In genomic region chrX:134807833-134808754, GRCm38 (mm10) we compare ENCODE assay signal across 8 mouse cellular contexts. TPM values are rescaled to one million over a fixed set of nuclear protein-coding genes. Genes with fewer than 3 reads are reported as not detected.
A peak's percentile ranks its signal among the peaks of the same experiment; 100 is the strongest.
DNase-seq lines count a peak whose midpoint lies in the region; ATAC-seq and TF ChIP-seq lines count a peak whose summit lies in the region.

No protein-coding gene starts in this region.

- H3K36me3 ChIP-seq in G1E (replicated peaks) (no peaks in the 10 kb centered on the region), macrophage (ENCODE audit: inconsistent target) (no peaks in the 10 kb centered on the region)
- H3K36me3 ChIP-seq in forebrain, embryonic 11.5 days (ENCODE audit: control insufficient read depth, insufficient read depth, low read length), result no peaks in the 10 kb centered on the region; the same call in 1 of the 2 replicates
- H3K36me3 ChIP-seq in hindbrain, embryonic 10.5 days, result peaks cover 22% of the 10 kb centered on the region

- H3K9ac ChIP-seq in forebrain, embryonic 11.5 days (ENCODE audit: low read length), result peak overlapping the region; percentile 64

- peaks cover 17% of the 10 kb centered on the region for H3K4me1 ChIP-seq in G1E (ENCODE audit: insufficient read depth, low read depth, low read length)
- H3K4me1 ChIP-seq in forebrain, embryonic 11.5 days (replicated peaks; ENCODE audit: control insufficient read depth, insufficient read depth, low read length), result no peaks in the 10 kb centered on the region
- 0 out of 2 replicates have a peak, but pooled peaks cover 5% of the 10 kb centered on the region for H3K4me1 ChIP-seq in hindbrain, embryonic 10.5 days (replicated peaks)

- H3K27me3 ChIP-seq in G1E (ENCODE audit: insufficient read depth, low read length), result no peaks in the 10 kb centered on the region; the same call in 1 of the 2 replicates
- H3K27me3 ChIP-seq in forebrain, embryonic 11.5 days (ENCODE audit: control insufficient read depth, insufficient read depth, low read length), result peaks cover 6% of the 10 kb centered on the region; the same call in 1 of the 2 replicates
- peaks cover 71% of the 10 kb centered on the region for H3K27me3 ChIP-seq in hindbrain, embryonic 10.5 days (ENCODE audit: insufficient read depth, poor library complexity, severe bottlenecking)

- no peak for TF ChIP-seq CTCF in G1E (IDR thresholded peaks at IDR 0.05; ENCODE audit: low read depth, low read length)

- no peak for ATAC-seq in G1E (ENCODE audit: extremely low read depth, insufficient number of reproducible peaks, low FRiP score, poor library complexity, severe bottlenecking)
- peak; percentile 78 for ATAC-seq in forebrain, embryonic 11.5 days (replicated peaks; ENCODE audit: low FRiP score)

- H3K4me3 ChIP-seq in G1E (ENCODE audit: low read depth, low read length) (peak overlapping the region; percentile 65), macrophage (ENCODE audit: inconsistent target) (peak overlapping the region; percentile 13; the same call in 1 of the 2 replicates)
- H3K4me3 ChIP-seq in forebrain, embryonic 11.5 days (ENCODE audit: low read depth, low read length), result peak overlapping the region; percentile 58
- H3K4me3 ChIP-seq in hindbrain, embryonic 10.5 days, result peak overlapping the region; percentile 67

- no peaks in the 10 kb centered on the region for H3K9me3 ChIP-seq in G1E (replicated peaks)
- H3K9me3 ChIP-seq in forebrain, embryonic 11.5 days (ENCODE audit: control insufficient read depth, low read length), result no peaks in the 10 kb centered on the region
- no peaks in the 10 kb centered on the region for H3K9me3 ChIP-seq in hindbrain, embryonic 10.5 days

- no peaks in the 10 kb centered on the region for H3K79me2 ChIP-seq in macrophage (ENCODE audit: inconsistent target)

- H3K27ac ChIP-seq in forebrain, embryonic 11.5 days (ENCODE audit: low read depth, low read length), result peak overlapping the region; percentile 59
- H3K27ac ChIP-seq in hindbrain, embryonic 10.5 days, result peak overlapping the region; percentile 87
- H3K27ac ChIP-seq in macrophage, result no peak overlapping the region

- DNase-seq in G1E (ENCODE audit: low spot score), result no peak
- DNase-seq in adrenal gland, postnatal 36 days, result peak; percentile 25 to 39
- peak; percentile 62 for DNase-seq in forebrain, embryonic 11.5 days (ENCODE audit: low spot score)
- DNase-seq in hindbrain, embryonic 10.5 days (ENCODE audit: low spot score), result peak; percentile 55
- peak; percentile 25 to 29 for DNase-seq in layer of hippocampus, postnatal 36 days
- peak; percentile 40 for DNase-seq in right cerebral cortex, postnatal 25 days
- no peak for DNase-seq in spleen, adult 12 weeks (ENCODE audit: low spot score)

- peak overlapping the region; percentile 47 for H3K4me2 ChIP-seq in forebrain, embryonic 11.5 days (ENCODE audit: low read depth, low read length, severe bottlenecking)

- 16% methylated on average over 27 of the region's 28 CpGs for WGBS in forebrain, embryonic 11.5 days
- WGBS in hindbrain, embryonic 10.5 days, result 19% methylated on average over 28 of the region's 28 CpGs
- 20% methylated on average over 27 of the region's 28 CpGs for WGBS in macrophage (ENCODE audit: missing documents)

RNA-seq across cellular contexts. Expression of gene Armcx2, which starts 0.9 kb away (rescaled TPM):
- total RNA-seq in G1E (2014; fragmentation: Nextera tagmentation) (22.9 and 26.6 TPM in 2 replicates), G1E (2017) (7.3 and 8.4 TPM in 2 replicates)
- polyA plus RNA-seq in G1E (2012) (11.6 and 17.6 TPM in 2 replicates), macrophage (2018) (0.52 to 0.93 TPM (median 0.73 TPM) in 3 replicates)
- 10 to 100 TPM; 47.6 to 85.2 TPM for total RNA-seq in adrenal gland, postnatal 36 days (2021)
- polyA plus RNA-seq in forebrain, embryonic 11.5 days (2014; fragmentation: Nextera tagmentation; extraction: Ambion mirVana), result 70.7 and 72.5 TPM in 2 replicates
- 79.2 and 86.4 TPM in 2 replicates for polyA plus RNA-seq in hindbrain, embryonic 10.5 days (2016; fragmentation: Nextera tagmentation; extraction: Ambion mirVana)
- 10 to 100 TPM; 78.9 to 89.0 TPM for total RNA-seq in layer of hippocampus, postnatal 36 days (2021)
- 1 to 10 TPM in 2 of 26 experiments, under 1 TPM in 13, not detected in 11; 0.23 to 9.1 (median 0.34) TPM for total RNA-seq in macrophage (2018; cell fraction: chromatin; rRNA removed)
- under 1 TPM; 0.21 to 0.83 (median 0.43) TPM for total RNA-seq in macrophage (2018; cell fraction: cytosol; rRNA removed)
- total RNA-seq in macrophage (2018; cell fraction: nucleus; rRNA removed), result 1 to 10 TPM in 3 of 26 experiments, under 1 TPM in 21, not detected in 2; 0.18 to 2.0 (median 0.51) TPM

RNA-seq across cellular contexts. Expression of gene Armcx3, which starts 51.7 kb away (rescaled TPM):
- 31.1 and 36.3 TPM in 2 replicates for total RNA-seq in G1E (2014; fragmentation: Nextera tagmentation)
- total RNA-seq in G1E (2017), result 30.4 and 31.2 TPM in 2 replicates
- polyA plus RNA-seq in G1E (2012), result 1.2 and 2.4 TPM in 2 replicates
- total RNA-seq in adrenal gland, postnatal 36 days (2021), result 10 to 100 TPM; 48.5 to 70.3 TPM
- polyA plus RNA-seq in forebrain, embryonic 11.5 days (2014; fragmentation: Nextera tagmentation; extraction: Ambion mirVana), result 61.1 and 66.0 TPM in 2 replicates
- 47.7 and 57.1 TPM in 2 replicates for polyA plus RNA-seq in hindbrain, embryonic 10.5 days (2016; fragmentation: Nextera tagmentation; extraction: Ambion mirVana)
- 10 to 100 TPM; 84.7 to 88.2 TPM for total RNA-seq in layer of hippocampus, postnatal 36 days (2021)
- 100 to 1,000 TPM in 2 of 26 experiments, 10 to 100 TPM in 24; 39.8 to 145 (median 62.2) TPM for total RNA-seq in macrophage (2018; cell fraction: chromatin; rRNA removed)
- total RNA-seq in macrophage (2018; cell fraction: cytosol; rRNA removed), result 10 to 100 TPM; 35.4 to 75.6 (median 42.5) TPM
- 100 to 1,000 TPM in 9 of 26 experiments, 10 to 100 TPM in 17; 54.7 to 182 (median 82.7) TPM for total RNA-seq in macrophage (2018; cell fraction: nucleus; rRNA removed)
- 32.0 to 49.1 TPM (median 42.0 TPM) in 3 replicates for polyA plus RNA-seq in macrophage (2018)

RNA-seq across cellular contexts. Expression of gene Armcx6, which starts 56.9 kb away (rescaled TPM):
- 5.2 and 9.3 TPM in 2 replicates for total RNA-seq in G1E (2014; fragmentation: Nextera tagmentation)
- total RNA-seq in G1E (2017), result 9.4 and 10.4 TPM in 2 replicates
- polyA plus RNA-seq in G1E (2012), result 2.3 and 2.8 TPM in 2 replicates
- 10 to 100 TPM; 14.4 to 16.1 TPM for total RNA-seq in adrenal gland, postnatal 36 days (2021)
- 16.8 and 17.1 TPM in 2 replicates for polyA plus RNA-seq in forebrain, embryonic 11.5 days (2014; fragmentation: Nextera tagmentation; extraction: Ambion mirVana)
- polyA plus RNA-seq in hindbrain, embryonic 10.5 days (2016; fragmentation: Nextera tagmentation; extraction: Ambion mirVana), result 15.7 and 16.1 TPM in 2 replicates
- total RNA-seq in layer of hippocampus, postnatal 36 days (2021), result 1 to 10 TPM; 7.1 to 7.8 TPM
- 10 to 100 TPM in 4 of 26 experiments, 1 to 10 TPM in 22; 1.3 to 74.7 (median 4.9) TPM for total RNA-seq in macrophage (2018; cell fraction: chromatin; rRNA removed)
- total RNA-seq in macrophage (2018; cell fraction: cytosol; rRNA removed), result 10 to 100 TPM in 5 of 26 experiments, 1 to 10 TPM in 21; 2.6 to 40.4 (median 7.2) TPM
- 10 to 100 TPM in 17 of 26 experiments, 1 to 10 TPM in 9; 3.0 to 79.4 (median 12.0) TPM for total RNA-seq in macrophage (2018; cell fraction: nucleus; rRNA removed)
- polyA plus RNA-seq in macrophage (2018), result 2.7 to 5.4 TPM (median 4.8 TPM) in 3 replicates

Comparison
In these comparisons a context has a peak if more than half of its experiments do, and no peak if none do; other contexts are left out.
1. DNase-seq: peak in adrenal gland, postnatal 36 days (2 of 2), forebrain, embryonic 11.5 days (single experiment), hindbrain, embryonic 10.5 days (single experiment), layer of hippocampus, postnatal 36 days (2 of 2) and right cerebral cortex, postnatal 25 days (single experiment); none in G1E (single experiment) and spleen, adult 12 weeks (single experiment).
2. H3K4me3 ChIP-seq: peak in every context shown above with its lines; median percentile 67 in hindbrain, embryonic 10.5 days; 65 in G1E; 58 in forebrain, embryonic 11.5 days; 13 in macrophage.